Mouse (Mus musculus): Measurements from ENCODE around the gene Tmem268. TPM values are rescaled to one million over a fixed set of nuclear protein-coding genes. Genes with fewer than 3 reads are reported as not detected.
A peak's percentile ranks its signal among the peaks of the same experiment; 100 is the strongest.

The Tmem268 gene
- polyA plus RNA-seq, 1 experiment, result 13.8 TPM

- no peaks in the 10 kb centered on the region for H3K36me3 ChIP-seq (ENCODE audit: control insufficient read depth, insufficient read depth, low read length)
- H3K4me1 ChIP-seq (ENCODE audit: control insufficient read depth, insufficient read depth, insufficient read length), result no peaks in the 10 kb centered on the region
- H3K27me3 ChIP-seq (ENCODE audit: control insufficient read depth, insufficient read depth, low read length), result no peaks in the 10 kb centered on the region
- WGBS, result 92% methylated on average over 3 of the region's 3 CpGs
- no peak overlapping the region for H3K4me3 ChIP-seq (ENCODE audit: extremely low read depth, insufficient read depth, insufficient read length)
- TF ChIP-seq CTCF (IDR thresholded peaks at IDR 0.05; ENCODE audit: extremely low read depth, insufficient read depth, insufficient read length, insufficient replicate concordance) (no peak), POLR2A (IDR thresholded peaks at IDR 0.05; ENCODE audit: low read depth, low read length) (no peak)
- no peak overlapping the region for H3K27ac ChIP-seq (ENCODE audit: insufficient read depth, low read length)
- DNase-seq (ENCODE audit: low read depth in 1 of 2, low spot score in 2 of 2), result no peak
These were observed 47.0 kb downstream of the Tmem268 start for GRCm38 (mm10) chr4:63605545-63605944.

- no peaks in the 10 kb centered on the region for H3K36me3 ChIP-seq (ENCODE audit: control insufficient read depth, insufficient read depth, low read length)
- H3K27ac ChIP-seq (ENCODE audit: insufficient read depth, low read length), result no peak overlapping the region
- TF ChIP-seq POLR2A (IDR thresholded peaks at IDR 0.05; ENCODE audit: low read depth, low read length) (no peak), CTCF (IDR thresholded peaks at IDR 0.05; ENCODE audit: extremely low read depth, insufficient read depth, insufficient read length, insufficient replicate concordance) (no peak)
- H3K4me1 ChIP-seq (ENCODE audit: control insufficient read depth, insufficient read depth, insufficient read length), result no peaks in the 10 kb centered on the region
- no peak overlapping the region for H3K4me3 ChIP-seq (ENCODE audit: extremely low read depth, insufficient read depth, insufficient read length)
- no peak for DNase-seq (ENCODE audit: low read depth in 1 of 2, low spot score in 2 of 2)
- WGBS, result 87% methylated on average over 1 of the region's 1 CpGs
- no peaks in the 10 kb centered on the region for H3K27me3 ChIP-seq (ENCODE audit: control insufficient read depth, insufficient read depth, low read length)
These were observed 47.4 kb downstream of the Tmem268 start for GRCm38 (mm10) chr4:63605968-63606367.

GRCm38 (mm10) chr4:63608391-63608790, 49.8 kb downstream of the Tmem268 start:
- Histone ChIP-seq H3K4me3 (ENCODE audit: extremely low read depth, insufficient read depth, insufficient read length) (no peak overlapping the region), H3K27ac (ENCODE audit: insufficient read depth, low read length) (no peak overlapping the region), H3K27me3 (ENCODE audit: control insufficient read depth, insufficient read depth, low read length) (no peaks in the 10 kb centered on the region), H3K4me1 (ENCODE audit: control insufficient read depth, insufficient read depth, insufficient read length) (no peaks in the 10 kb centered on the region), H3K36me3 (ENCODE audit: control insufficient read depth, insufficient read depth, low read length) (no peaks in the 10 kb centered on the region)
- TF ChIP-seq CTCF (IDR thresholded peaks at IDR 0.05; ENCODE audit: extremely low read depth, insufficient read depth, insufficient read length, insufficient replicate concordance), result no peak
- TF ChIP-seq POLR2A (IDR thresholded peaks at IDR 0.05; ENCODE audit: low read depth, low read length), result no peak
- no peak for DNase-seq (ENCODE audit: low read depth in 1 of 2, low spot score in 2 of 2)
- 63% methylated on average over 7 of the region's 7 CpGs for WGBS

GRCm38 (mm10) chr4:63621861-63622260, 63.3 kb downstream of the Tmem268 start:
- no peaks in the 10 kb centered on the region for H3K36me3 ChIP-seq (ENCODE audit: control insufficient read depth, insufficient read depth, low read length)
- DNase-seq (ENCODE audit: low read depth in 1 of 2, low spot score in 2 of 2), result no peak
- 54% methylated on average over 2 of the region's 2 CpGs for WGBS
- no peak for TF ChIP-seq POLR2A (IDR thresholded peaks at IDR 0.05; ENCODE audit: low read depth, low read length)
- TF ChIP-seq CTCF (IDR thresholded peaks at IDR 0.05; ENCODE audit: extremely low read depth, insufficient read depth, insufficient read length, insufficient replicate concordance), result no peak
- H3K27me3 ChIP-seq (ENCODE audit: control insufficient read depth, insufficient read depth, low read length), result no peaks in the 10 kb centered on the region
- no peaks in the 10 kb centered on the region for H3K4me1 ChIP-seq (ENCODE audit: control insufficient read depth, insufficient read depth, insufficient read length)
- no peak overlapping the region for H3K4me3 ChIP-seq (ENCODE audit: extremely low read depth, insufficient read depth, insufficient read length)
- no peak overlapping the region for H3K27ac ChIP-seq (ENCODE audit: insufficient read depth, low read length)

- no peaks in the 10 kb centered on the region for H3K36me3 ChIP-seq (ENCODE audit: control insufficient read depth, insufficient read depth, low read length)
- peak in 1 of 2 experiments; percentile 39 for DNase-seq (ENCODE audit: low read depth in 1 of 2, low spot score in 2 of 2)
- H3K4me3 ChIP-seq (ENCODE audit: extremely low read depth, insufficient read depth, insufficient read length), result no peak within 1 kb of the TSS
- WGBS, result 46% methylated on average over 5 of the region's 5 CpGs
- H3K27ac ChIP-seq (ENCODE audit: insufficient read depth, low read length), result no peak within 1 kb of the TSS
- H3K4me1 ChIP-seq (ENCODE audit: control insufficient read depth, insufficient read depth, insufficient read length), result no peaks in the 10 kb centered on the region
- H3K27me3 ChIP-seq (ENCODE audit: control insufficient read depth, insufficient read depth, low read length), result no peaks in the 10 kb centered on the region
- TF ChIP-seq POLR2A (IDR thresholded peaks at IDR 0.05; ENCODE audit: low read depth, low read length), result no peak
- peak; percentile 43; the same call in 1 of the 2 replicates for TF ChIP-seq CTCF (IDR thresholded peaks at IDR 0.05; ENCODE audit: extremely low read depth, insufficient read depth, insufficient read length, insufficient replicate concordance)
These were observed 63.8 kb downstream of the Tmem268 start, which contains the start of gene Tex48 for GRCm38 (mm10) chr4:63622378-63622835. TSS of gene Tex48 (minus strand) at chr4:63622428.

GRCm38 (mm10) chr4:63625563-63626080, 67.0 kb downstream of the Tmem268 start:
- Histone ChIP-seq H3K4me3 (ENCODE audit: extremely low read depth, insufficient read depth, insufficient read length) (no peak overlapping the region), H3K27me3 (ENCODE audit: control insufficient read depth, insufficient read depth, low read length) (no peaks in the 10 kb centered on the region), H3K4me1 (ENCODE audit: control insufficient read depth, insufficient read depth, insufficient read length) (no peaks in the 10 kb centered on the region), H3K36me3 (ENCODE audit: control insufficient read depth, insufficient read depth, low read length) (no peaks in the 10 kb centered on the region), H3K27ac (ENCODE audit: insufficient read depth, low read length) (no peak overlapping the region)
- WGBS, result 41% methylated on average over 3 of the region's 3 CpGs
- DNase-seq (ENCODE audit: low read depth in 1 of 2, low spot score in 2 of 2), result no peak
- TF ChIP-seq POLR2A (IDR thresholded peaks at IDR 0.05; ENCODE audit: low read depth, low read length), result no peak
- TF ChIP-seq CTCF (IDR thresholded peaks at IDR 0.05; ENCODE audit: extremely low read depth, insufficient read depth, insufficient read length, insufficient replicate concordance), result no peak

GRCm38 (mm10) chr4:63627111-63627510, 68.5 kb downstream of the Tmem268 start:
- DNase-seq (ENCODE audit: low read depth in 1 of 2, low spot score in 2 of 2), result no peak
- H3K27ac ChIP-seq (ENCODE audit: insufficient read depth, low read length), result no peak overlapping the region
- no peaks in the 10 kb centered on the region for H3K4me1 ChIP-seq (ENCODE audit: control insufficient read depth, insufficient read depth, insufficient read length)
- 61% methylated on average over 8 of the region's 8 CpGs for WGBS
- no peaks in the 10 kb centered on the region for H3K36me3 ChIP-seq (ENCODE audit: control insufficient read depth, insufficient read depth, low read length)
- TF ChIP-seq POLR2A (IDR thresholded peaks at IDR 0.05; ENCODE audit: low read depth, low read length), result no peak
- TF ChIP-seq CTCF (IDR thresholded peaks at IDR 0.05; ENCODE audit: extremely low read depth, insufficient read depth, insufficient read length, insufficient replicate concordance), result no peak
- no peaks in the 10 kb centered on the region for H3K27me3 ChIP-seq (ENCODE audit: control insufficient read depth, insufficient read depth, low read length)
- no peak overlapping the region for H3K4me3 ChIP-seq (ENCODE audit: extremely low read depth, insufficient read depth, insufficient read length)
